Mouse (Mus musculus) megakaryocyte, embryonic 14.5 days (primary cell): ENCODE measurements around the gene Eps8.

ENCODE experiments used
- FLI1 ChIP-seq: IDR thresholded peaks from 2 replicates; pipeline ENCODE4 v1.6.1; 2012; ENCODE audit warnings: low read length, inconsistent platforms, mixed read lengths
- GATA1 ChIP-seq: IDR thresholded peaks from 3 replicates; pipeline ENCODE4 v1.6.1; 2012; ENCODE audit warnings: mixed read lengths, low read length, inconsistent platforms, borderline replicate concordance

DNA sequence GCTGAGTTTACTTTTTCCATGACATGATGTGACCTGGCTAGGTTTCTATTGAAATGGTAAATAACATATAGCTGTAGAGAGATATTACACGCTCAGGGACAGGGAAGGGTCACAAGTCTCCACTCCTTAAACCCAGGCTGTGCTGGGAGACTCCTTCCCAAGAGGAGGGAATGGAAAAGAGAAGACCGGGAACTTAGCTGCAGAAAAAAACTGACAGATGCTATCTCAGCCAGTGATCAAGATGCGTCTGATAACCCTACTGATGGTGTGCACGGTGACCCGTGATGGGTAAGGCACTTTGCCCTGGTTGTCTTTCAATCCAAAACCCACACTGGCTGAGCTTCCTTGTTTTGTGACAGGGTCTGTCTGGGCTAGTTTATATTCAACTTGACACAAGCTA, 9.8 kb downstream of the Eps8 start:
- TF ChIP-seq GATA1 (no peak), FLI1 (no peak)
